Mouse (Mus musculus) intestine, embryonic 16.5 days (tissue): ENCODE results near the gene Chsy1. TPM values are rescaled to one million over a fixed set of nuclear protein-coding genes. Genes with fewer than 3 reads are reported as not detected.

Source experiments
- ATAC-seq: fragments of 200-750 bp; cut with Nextera tagmentation; 2 replicates; pipeline ENCODE4 v1.8.0; 2017; ENCODE audit warnings: moderate TSS enrichment, moderate library complexity
- H3K27ac ChIP-seq: fragments of 300-500 bp; sonication (generic); 2 replicates; pipeline ENCODE4 v1.5.1; 2014; ENCODE audit warnings: mild to moderate bottlenecking, low read length
- H3K27me3 ChIP-seq: fragments of 300-500 bp; sonication (generic); replicated peaks from 2 replicates; pipeline ENCODE4 v1.6.1; 2014; ENCODE audit warnings: low read length, control low read depth, mixed read lengths; ENCODE audit not compliant: control insufficient read depth, insufficient read depth
- H3K36me3 ChIP-seq: fragments of 300-500 bp; sonication (generic); 2 replicates; pipeline ENCODE4 v1.6.1; 2014; ENCODE audit warnings: low read length, control low read depth; ENCODE audit not compliant: control insufficient read depth, insufficient read depth
- H3K4me1 ChIP-seq: fragments of 300-500 bp; sonication (generic); 2 replicates; pipeline ENCODE4 v1.6.1; 2014; ENCODE audit warnings: low read length, control low read depth, mixed read lengths; ENCODE audit not compliant: control insufficient read depth, insufficient read depth
- H3K4me2 ChIP-seq: fragments of 300-500 bp; sonication (generic); 2 replicates; pipeline ENCODE4 v1.6.1; 2014; ENCODE audit warnings: low read depth, low read length, control low read depth
- H3K4me3 ChIP-seq: fragments of 300-500 bp; sonication (generic); 2 replicates; pipeline ENCODE4 v1.5.1; 2014; ENCODE audit warnings: mild to moderate bottlenecking, low read length
- H3K9ac ChIP-seq: fragments of 300-500 bp; sonication (generic); 2 replicates; pipeline ENCODE4 v1.6.1; 2014; ENCODE audit warnings: low read depth, low read length
- H3K9me3 ChIP-seq: fragments of 300-500 bp; sonication (generic); 2 replicates; pipeline ENCODE4 v1.6.1; 2016; ENCODE audit warnings: low read length, control low read depth; ENCODE audit not compliant: control insufficient read depth
- WGBS: fragments of 180-500 bp; shearing (Covaris S2); extraction: QIAGEN DNeasy Blood & Tissue Kit; methylation state at CpG from one replicate; pipeline ENCODE4 v1.1.7; 2014; 5-methylcytosine and 5-hydroxymethylcytosine counted together
- polyA plus RNA-seq: library from polyadenylated mRNA; unstranded; fragments of >200 nt; fragmentation: Nextera tagmentation; extraction: Ambion mirVana; gene quantifications from 2 replicates; pipeline ENCODE4 v1.2.1, GENCODE M21; 2015

Chsy1 gene
- polyA plus RNA-seq, 1 experiment from 2014 or later, result 7.0 TPM

DNA sequence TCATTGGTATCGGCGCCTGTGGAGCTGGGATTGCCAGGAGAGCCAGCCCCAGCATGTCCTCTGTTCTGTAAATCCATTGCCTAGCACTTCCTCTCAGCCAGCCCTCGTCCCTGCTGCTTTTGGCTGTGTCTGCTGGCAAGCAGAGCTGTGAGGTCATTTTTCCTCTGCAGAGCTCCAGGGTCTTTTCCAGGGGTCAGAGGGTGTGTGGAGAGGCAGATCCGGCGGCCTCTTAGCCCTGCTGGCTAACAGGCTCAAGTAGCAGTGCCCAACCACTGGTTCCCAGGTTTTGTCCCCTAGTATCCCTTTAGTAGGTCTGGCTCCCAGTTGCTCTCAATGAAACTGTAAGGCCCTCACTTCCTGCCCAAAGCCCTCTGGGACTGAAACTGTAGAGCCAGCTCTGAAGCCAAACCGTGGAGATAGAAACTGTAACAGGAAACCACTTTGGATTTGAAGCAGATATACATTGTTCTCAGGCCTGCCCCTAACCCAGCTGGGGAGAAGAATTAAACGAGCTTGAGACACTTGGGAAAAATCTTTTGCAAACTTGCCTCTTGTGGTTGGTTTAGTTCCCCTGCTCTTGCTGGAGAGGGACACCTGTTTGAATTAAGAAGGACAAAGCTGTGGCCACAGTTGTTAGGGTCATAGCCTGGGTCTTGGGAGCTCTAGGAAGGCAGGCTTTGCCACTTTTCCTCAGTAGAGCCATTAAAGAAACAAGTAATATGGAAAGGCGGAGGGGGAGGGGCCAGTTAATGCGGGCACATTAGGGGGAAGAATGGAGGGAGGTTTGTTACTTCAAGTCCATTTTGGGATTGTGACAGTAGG lies 109.1 kb downstream of the Chsy1 start:
- H3K27ac ChIP-seq, result peak overlapping the region; percentile 84
- H3K9ac ChIP-seq, result 0 out of 2 replicates have a peak overlapping the region, but pooled peaks have one; percentile 25
- no peak overlapping the region for H3K4me2 ChIP-seq
- 0 out of 2 replicates have a peak, but pooled peaks cover 9% of the 10 kb centered on the region for H3K4me1 ChIP-seq
- peak; percentile 29 for ATAC-seq
- H3K4me3 ChIP-seq, result no peak overlapping the region
- no peaks in the 10 kb centered on the region for H3K36me3 ChIP-seq
- no peaks in the 10 kb centered on the region for H3K9me3 ChIP-seq
- H3K27me3 ChIP-seq, result no peaks in the 10 kb centered on the region
- WGBS, result 47% methylated on average over 9 of the region's 9 CpGs

DNA sequence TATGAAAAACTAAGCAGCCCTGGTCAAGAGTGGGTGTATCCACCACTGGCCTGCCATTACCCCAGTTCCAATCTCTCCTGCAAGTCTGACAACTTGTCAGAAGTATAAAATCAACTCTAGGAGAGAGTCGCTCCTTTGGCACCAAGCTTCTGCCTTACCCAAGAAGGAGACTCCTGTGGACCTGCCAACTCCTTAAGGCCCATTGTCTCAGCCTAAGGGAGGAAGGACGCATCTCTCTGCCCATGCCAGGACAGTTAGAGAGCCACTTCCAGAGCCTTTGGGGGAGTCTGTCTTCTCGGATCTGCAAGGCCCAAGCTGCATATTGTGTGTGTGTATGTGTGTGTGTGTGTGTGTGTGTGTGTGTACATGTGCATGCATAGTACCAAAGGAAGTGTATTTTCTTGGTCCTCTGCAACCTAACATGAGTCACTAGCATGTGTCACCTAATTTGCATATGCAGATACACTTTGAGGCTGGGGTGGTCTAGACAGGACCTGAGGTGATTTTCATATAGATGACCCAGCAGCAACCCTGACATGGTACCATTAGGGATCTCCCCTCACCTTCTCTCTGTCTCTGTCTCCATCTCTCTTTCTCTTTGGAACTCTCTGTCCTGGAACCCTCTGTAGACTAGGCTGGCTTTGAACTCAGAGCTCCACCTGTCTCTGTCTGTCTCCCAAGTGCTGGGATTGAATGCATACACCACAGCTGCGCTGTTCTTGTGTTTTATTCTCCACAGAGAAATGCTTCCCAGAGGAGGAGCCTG lies 109.9 kb downstream of the Chsy1 start:
- WGBS, result 82% methylated on average over 4 of the region's 4 CpGs
- Histone ChIP-seq H3K27me3 (no peaks in the 10 kb centered on the region), H3K27ac (no peak overlapping the region; the same call in 1 of the 2 replicates), H3K36me3 (no peaks in the 10 kb centered on the region), H3K4me3 (no peak overlapping the region), H3K9ac (no peak overlapping the region), H3K4me2 (no peak overlapping the region), H3K9me3 (no peaks in the 10 kb centered on the region), H3K4me1 (0 out of 2 replicates have a peak, but pooled peaks cover 9% of the 10 kb centered on the region)
- no peak for ATAC-seq

DNA sequence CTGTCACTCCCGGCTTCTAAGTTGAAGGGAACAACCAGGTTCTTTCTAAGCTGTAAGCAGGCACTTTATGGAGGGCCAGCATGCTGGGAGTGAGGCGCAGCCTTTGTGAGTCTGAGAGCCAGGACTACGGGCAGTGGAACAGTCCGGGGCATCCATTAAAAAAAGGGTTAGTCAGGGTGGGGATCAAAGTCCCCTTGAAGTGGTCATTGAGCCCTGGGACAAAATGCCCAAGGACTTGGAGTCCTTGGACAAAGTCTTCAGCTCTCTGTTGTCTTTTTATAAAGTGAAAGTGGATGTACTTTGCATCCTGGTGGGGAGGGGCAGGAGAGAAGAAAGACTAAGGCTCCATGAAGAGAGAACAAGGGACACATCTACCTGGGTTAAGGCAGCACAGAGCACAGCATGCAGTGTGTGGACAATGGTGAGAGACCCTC lies 110.5 kb downstream of the Chsy1 start:
- WGBS, result 74% methylated on average over 4 of the region's 4 CpGs
- Histone ChIP-seq H3K4me1 (0 out of 2 replicates have a peak, but pooled peaks cover 9% of the 10 kb centered on the region), H3K9me3 (no peaks in the 10 kb centered on the region), H3K27ac (no peak overlapping the region), H3K4me2 (no peak overlapping the region), H3K27me3 (no peaks in the 10 kb centered on the region), H3K36me3 (no peaks in the 10 kb centered on the region), H3K4me3 (no peak overlapping the region), H3K9ac (no peak overlapping the region)
- 0 out of 2 replicates have a peak, but pooled peaks have one; percentile 25 for ATAC-seq

DNA sequence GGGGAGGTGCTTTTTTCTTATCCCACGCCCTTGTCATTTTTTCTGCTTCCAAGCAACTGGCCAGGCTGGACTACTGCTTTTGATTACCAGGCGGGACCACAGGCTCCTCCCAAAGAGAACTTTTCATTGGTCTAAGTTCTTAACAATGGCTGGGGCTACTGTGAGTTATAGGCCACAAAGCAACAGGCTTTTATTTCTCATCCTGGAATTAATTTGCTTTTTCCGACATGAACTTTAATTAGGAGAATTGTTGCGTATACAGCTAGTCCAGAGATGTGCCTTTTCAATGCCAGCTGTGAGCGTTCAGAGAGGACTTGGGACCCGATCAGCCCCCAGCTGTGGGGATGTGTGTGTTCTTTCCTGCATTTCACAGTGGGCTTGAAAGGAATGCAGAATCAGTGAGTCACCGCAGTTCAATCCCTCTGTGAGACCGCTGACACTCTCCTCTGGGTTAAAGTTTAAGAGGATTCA lies 113.3 kb downstream of the Chsy1 start:
- Histone ChIP-seq H3K27me3 (no peaks in the 10 kb centered on the region), H3K27ac (no peak overlapping the region), H3K9me3 (no peaks in the 10 kb centered on the region), H3K4me3 (no peak overlapping the region), H3K9ac (no peak overlapping the region), H3K4me2 (no peak overlapping the region), H3K4me1 (0 out of 2 replicates have a peak, but pooled peaks cover 9% of the 10 kb centered on the region), H3K36me3 (no peaks in the 10 kb centered on the region)
- peak; percentile 62 for ATAC-seq
- WGBS, result 24% methylated on average over 8 of the region's 8 CpGs

Other genes with a start within 250 kb of the Chsy1 start
- 2.2 and 2.3 TPM in 2 replicates for gene Pcsk6, start 247.8 kb upstream of the Chsy1 start, polyA plus RNA-seq
- not detected in 2 replicates for gene Gm45213, start 65.9 kb upstream of the Chsy1 start, polyA plus RNA-seq
- 137 and 156 TPM in 2 replicates for gene Snrpa1, start 50.5 kb upstream of the Chsy1 start, polyA plus RNA-seq
- gene Selenos, start 29.9 kb upstream of the Chsy1 start, polyA plus RNA-seq, result 129 and 138 TPM in 2 replicates